Mouse (Mus musculus): ENCODE data around the gene Gpr156. TPM values are rescaled to one million over a fixed set of nuclear protein-coding genes. Genes with fewer than 3 reads are reported as not detected.
"Not testable (repeated sequence)": the region's sequence is repeated elsewhere in the genome, so short reads cannot be mapped to it uniquely, and the experiment has no call there.

Gene Gpr156
- polyA plus RNA-seq, 1 experiment from 2014 or later: 0.18 TPM

DNA sequence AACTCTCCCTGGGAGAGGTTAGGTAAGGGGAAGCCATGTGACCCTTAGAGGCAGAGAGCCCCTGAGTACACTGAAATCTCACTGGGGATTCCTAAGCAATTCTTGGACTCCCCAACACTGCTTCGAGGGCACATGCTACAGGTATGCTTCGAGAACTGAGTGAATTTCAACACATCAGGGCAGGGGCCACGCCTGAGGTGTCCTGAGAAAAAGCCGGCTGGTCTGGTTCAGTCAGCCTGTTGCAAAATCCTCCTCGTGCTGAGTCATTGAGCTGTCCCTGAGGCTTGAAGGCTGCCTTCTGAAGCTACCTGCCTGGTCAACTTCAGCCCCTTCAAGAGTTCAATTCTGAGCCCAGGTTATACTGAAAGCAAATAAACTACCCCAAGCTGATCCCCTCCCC, 96.1 kb downstream of the Gpr156 start:
- no peak overlapping the region for H3K4me3 ChIP-seq (ENCODE audit: low read length)
- no peaks in the 10 kb centered on the region for H3K9me3 ChIP-seq (replicated peaks; ENCODE audit: control insufficient read depth, low read length)
- no peaks in the 10 kb centered on the region for H3K36me3 ChIP-seq (ENCODE audit: control insufficient read depth, insufficient read depth)
- no peaks in the 10 kb centered on the region for H3K27me3 ChIP-seq (ENCODE audit: control insufficient read depth, insufficient read depth, low read length)
- H3K4me1 ChIP-seq (ENCODE audit: control insufficient read depth, insufficient read depth, low read length): peaks cover 2% of the 10 kb centered on the region; the same call in 1 of the 2 replicates
- ATAC-seq (replicated peaks; ENCODE audit: extremely low read depth, insufficient read depth, low FRiP score): no peak
- WGBS: 63% methylated on average over 5 of the region's 5 CpGs
- no peak overlapping the region for H3K27ac ChIP-seq (ENCODE audit: low read length)
- H3K9ac ChIP-seq (ENCODE audit: low read length): no peak overlapping the region
- no peak overlapping the region for H3K4me2 ChIP-seq (ENCODE audit: low read depth, low read length)

- H3K27me3 ChIP-seq (ENCODE audit: control insufficient read depth, insufficient read depth, low read length): no peaks in the 10 kb centered on the region
- H3K4me2 ChIP-seq (ENCODE audit: low read depth, low read length): no peak overlapping the region
- no peak overlapping the region for H3K9ac ChIP-seq (ENCODE audit: low read length)
- H3K4me1 ChIP-seq (ENCODE audit: control insufficient read depth, insufficient read depth, low read length): peaks cover 2% of the 10 kb centered on the region; the same call in 1 of the 2 replicates
- no peak overlapping the region for H3K27ac ChIP-seq (ENCODE audit: low read length)
- no peaks in the 10 kb centered on the region for H3K9me3 ChIP-seq (replicated peaks; ENCODE audit: control insufficient read depth, low read length)
- no peak for ATAC-seq (replicated peaks; ENCODE audit: extremely low read depth, insufficient read depth, low FRiP score)
- H3K36me3 ChIP-seq (ENCODE audit: control insufficient read depth, insufficient read depth): no peaks in the 10 kb centered on the region
- 34% methylated on average over 4 of the region's 4 CpGs for WGBS
- H3K4me3 ChIP-seq (ENCODE audit: low read length): no peak overlapping the region
Measured at GRCm38 (mm10) chr16:38012891-38013290, 96.6 kb downstream of the Gpr156 start.

- Histone ChIP-seq H3K9me3 (replicated peaks; ENCODE audit: control insufficient read depth, low read length) (no peaks in the 10 kb centered on the region), H3K9ac (ENCODE audit: low read length) (no peak overlapping the region), H3K27ac (ENCODE audit: low read length) (no peak overlapping the region), H3K4me1 (ENCODE audit: control insufficient read depth, insufficient read depth, low read length) (no peaks in the 10 kb centered on the region; the same call in 1 of the 2 replicates), H3K36me3 (ENCODE audit: control insufficient read depth, insufficient read depth) (no peaks in the 10 kb centered on the region), H3K4me2 (ENCODE audit: low read depth, low read length) (no peak overlapping the region), H3K27me3 (ENCODE audit: control insufficient read depth, insufficient read depth, low read length) (no peaks in the 10 kb centered on the region), H3K4me3 (ENCODE audit: low read length) (no peak overlapping the region)
- no peak for ATAC-seq (replicated peaks; ENCODE audit: extremely low read depth, insufficient read depth, low FRiP score)
- WGBS: 83% methylated on average over 4 of the region's 4 CpGs
Measured at GRCm38 (mm10) chr16:38014951-38015350, 98.7 kb downstream of the Gpr156 start.

- no peaks in the 10 kb centered on the region for H3K4me1 ChIP-seq (ENCODE audit: control insufficient read depth, insufficient read depth, low read length)
- 87% methylated on average over 8 of the region's 8 CpGs for WGBS
- no peak for ATAC-seq (replicated peaks; ENCODE audit: extremely low read depth, insufficient read depth, low FRiP score)
- no peak overlapping the region for H3K9ac ChIP-seq (ENCODE audit: low read length)
- H3K4me3 ChIP-seq (ENCODE audit: low read length): no peak overlapping the region
- no peaks in the 10 kb centered on the region for H3K27me3 ChIP-seq (ENCODE audit: control insufficient read depth, insufficient read depth, low read length)
- H3K4me2 ChIP-seq (ENCODE audit: low read depth, low read length): no peak overlapping the region
- no peaks in the 10 kb centered on the region for H3K36me3 ChIP-seq (ENCODE audit: control insufficient read depth, insufficient read depth)
- no peaks in the 10 kb centered on the region for H3K9me3 ChIP-seq (replicated peaks; ENCODE audit: control insufficient read depth, low read length)
- no peak overlapping the region for H3K27ac ChIP-seq (ENCODE audit: low read length)
Measured at GRCm38 (mm10) chr16:38016928-38017524, 100.7 kb downstream of the Gpr156 start.

- no peak for ATAC-seq (replicated peaks; ENCODE audit: extremely low read depth, insufficient read depth, low FRiP score)
- WGBS: 41% methylated on average over 4 of the region's 4 CpGs
Measured at GRCm38 (mm10) chr16:38017958-38018376, 101.7 kb downstream of the Gpr156 start.

DNA sequence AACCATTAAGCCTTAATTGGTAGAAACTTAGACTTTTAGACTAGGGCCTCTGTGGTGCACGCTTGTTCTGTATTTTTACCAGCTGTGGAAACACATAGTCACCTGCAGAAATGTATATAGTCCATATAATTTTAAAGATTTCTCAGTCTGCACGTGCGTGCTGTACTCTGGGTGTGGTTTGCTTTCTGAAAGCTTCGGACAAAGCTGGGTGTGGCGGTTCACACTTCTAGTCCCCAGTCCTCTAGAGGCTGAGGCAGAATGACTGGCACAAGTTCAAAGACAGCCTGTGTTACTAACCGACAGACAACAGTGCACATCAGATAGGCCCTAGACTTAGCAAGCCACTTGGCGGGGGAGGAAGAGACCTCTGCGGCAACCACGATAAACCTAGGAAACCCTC, 116.3 kb downstream of the Gpr156 start:
- no peak for ATAC-seq (replicated peaks; ENCODE audit: extremely low read depth, insufficient read depth, low FRiP score)
- Histone ChIP-seq H3K27me3 (ENCODE audit: control insufficient read depth, insufficient read depth, low read length) (no peaks in the 10 kb centered on the region), H3K9me3 (replicated peaks; ENCODE audit: control insufficient read depth, low read length) (no peaks in the 10 kb centered on the region), H3K4me2 (ENCODE audit: low read depth, low read length) (no peak overlapping the region), H3K4me1 (ENCODE audit: control insufficient read depth, insufficient read depth, low read length) (no peaks in the 10 kb centered on the region), H3K4me3 (ENCODE audit: low read length) (no peak overlapping the region), H3K9ac (ENCODE audit: low read length) (no peak overlapping the region), H3K36me3 (ENCODE audit: control insufficient read depth, insufficient read depth) (no peaks in the 10 kb centered on the region), H3K27ac (ENCODE audit: low read length) (no peak overlapping the region)
- WGBS: 78% methylated on average over 9 of the region's 9 CpGs

More at GRCm38 (mm10) chr16:38017958-38018376, 101.7 kb downstream of the Gpr156 start:
- H3K27ac ChIP-seq (ENCODE audit: low read length): no peak overlapping the region
- H3K4me3 ChIP-seq (ENCODE audit: low read length): no peak overlapping the region
- H3K9me3 ChIP-seq (replicated peaks; ENCODE audit: control insufficient read depth, low read length): no peaks in the 10 kb centered on the region
- H3K9ac ChIP-seq (ENCODE audit: low read length): no peak overlapping the region
- no peaks in the 10 kb centered on the region for H3K4me1 ChIP-seq (ENCODE audit: control insufficient read depth, insufficient read depth, low read length)
- H3K27me3 ChIP-seq (ENCODE audit: control insufficient read depth, insufficient read depth, low read length): no peaks in the 10 kb centered on the region
- no peaks in the 10 kb centered on the region for H3K36me3 ChIP-seq (ENCODE audit: control insufficient read depth, insufficient read depth)
- no peak overlapping the region for H3K4me2 ChIP-seq (ENCODE audit: low read depth, low read length)

DNA sequence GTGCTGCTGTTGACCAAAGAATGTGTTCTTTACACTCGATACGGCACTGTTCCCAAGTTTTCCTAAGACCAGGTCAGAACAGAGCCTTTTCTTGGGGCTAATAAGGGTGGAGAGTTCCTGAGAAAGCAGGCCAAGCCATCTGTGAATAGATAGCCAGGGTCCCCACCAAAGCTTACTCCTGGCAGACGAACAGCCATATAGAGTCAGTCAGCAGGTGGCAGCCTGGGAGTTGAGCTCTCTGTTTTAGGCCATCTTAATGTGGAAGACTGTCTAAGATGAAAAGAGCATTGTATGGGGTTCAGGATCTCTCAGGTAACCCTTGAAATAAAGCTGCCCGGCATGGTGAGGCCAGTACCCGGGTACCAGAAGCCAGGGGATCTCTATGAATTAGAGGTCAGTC, 116.8 kb downstream of the Gpr156 start:
- no peak overlapping the region for H3K4me2 ChIP-seq (ENCODE audit: low read depth, low read length)
- no peaks in the 10 kb centered on the region for H3K4me1 ChIP-seq (ENCODE audit: control insufficient read depth, insufficient read depth, low read length)
- no peaks in the 10 kb centered on the region for H3K9me3 ChIP-seq (replicated peaks; ENCODE audit: control insufficient read depth, low read length)
- H3K9ac ChIP-seq (ENCODE audit: low read length): no peak overlapping the region
- no peaks in the 10 kb centered on the region for H3K36me3 ChIP-seq (ENCODE audit: control insufficient read depth, insufficient read depth)
- 75% methylated on average over 5 of the region's 5 CpGs for WGBS
- H3K27me3 ChIP-seq (ENCODE audit: control insufficient read depth, insufficient read depth, low read length): no peaks in the 10 kb centered on the region
- no peak for ATAC-seq (replicated peaks; ENCODE audit: extremely low read depth, insufficient read depth, low FRiP score)
- H3K27ac ChIP-seq (ENCODE audit: low read length): no peak overlapping the region
- H3K4me3 ChIP-seq (ENCODE audit: low read length): no peak overlapping the region

DNA sequence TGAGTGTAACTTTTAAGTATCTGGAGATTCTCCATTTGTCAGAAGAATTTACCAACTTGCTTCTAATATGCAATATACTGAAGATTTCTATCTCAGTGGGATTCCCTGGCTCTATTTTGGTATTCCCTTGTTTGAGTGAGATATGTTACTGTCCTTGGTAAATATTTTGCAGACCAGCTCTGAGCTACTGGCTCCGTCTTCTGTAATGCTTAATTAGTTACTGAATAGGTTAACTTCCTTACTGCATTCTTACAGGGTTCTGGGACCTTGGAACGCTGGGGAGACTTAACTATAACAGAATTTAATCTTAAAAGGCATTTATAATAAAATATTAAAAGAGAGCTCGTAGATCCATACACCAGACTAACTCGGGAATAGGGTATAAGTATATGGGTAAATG, 121.8 kb downstream of the Gpr156 start:
- H3K9me3 ChIP-seq (replicated peaks; ENCODE audit: control insufficient read depth, low read length); H3K36me3 ChIP-seq (ENCODE audit: control insufficient read depth, insufficient read depth); H3K4me1 ChIP-seq (ENCODE audit: control insufficient read depth, insufficient read depth, low read length); ATAC-seq (replicated peaks; ENCODE audit: extremely low read depth, insufficient read depth, low FRiP score); H3K9ac ChIP-seq (ENCODE audit: low read length); H3K4me2 ChIP-seq (ENCODE audit: low read depth, low read length); H3K27me3 ChIP-seq (ENCODE audit: control insufficient read depth, insufficient read depth, low read length); H3K4me3 ChIP-seq (ENCODE audit: low read length); H3K27ac ChIP-seq (ENCODE audit: low read length): not testable (repeated sequence)
- 75% methylated on average over 4 of the region's 4 CpGs for WGBS

- no peaks in the 10 kb centered on the region for H3K36me3 ChIP-seq (ENCODE audit: control insufficient read depth, insufficient read depth)
- 69% methylated on average over 1 of the region's 1 CpGs for WGBS
- no peak overlapping the region for H3K9ac ChIP-seq (ENCODE audit: low read length)
- H3K27me3 ChIP-seq (ENCODE audit: control insufficient read depth, insufficient read depth, low read length): no peaks in the 10 kb centered on the region
- no peak overlapping the region for H3K27ac ChIP-seq (ENCODE audit: low read length)
- H3K9me3 ChIP-seq (replicated peaks; ENCODE audit: control insufficient read depth, low read length): no peaks in the 10 kb centered on the region
- no peaks in the 10 kb centered on the region for H3K4me1 ChIP-seq (ENCODE audit: control insufficient read depth, insufficient read depth, low read length)
- no peak overlapping the region for H3K4me3 ChIP-seq (ENCODE audit: low read length)
- ATAC-seq (replicated peaks; ENCODE audit: extremely low read depth, insufficient read depth, low FRiP score): no peak
- H3K4me2 ChIP-seq (ENCODE audit: low read depth, low read length): no peak overlapping the region
Measured at GRCm38 (mm10) chr16:38042160-38042559, 125.9 kb downstream of the Gpr156 start.
